Mouse (Mus musculus) CH12.LX (cell line): ENCODE results near the gene Adad2. TPM values are rescaled to one million over a fixed set of nuclear protein-coding genes. Genes with fewer than 3 reads are reported as not detected.

ENCODE experiments used
- DNase-seq: peaks from one replicate; pipeline ENCODE4 v3.0.0-alpha.2; 2013; ENCODE audit errors: extremely low read depth
- H3K27ac ChIP-seq: 2 replicates; pipeline ENCODE4 v1.5.1; 2012; ENCODE audit warnings: low read depth, mild to moderate bottlenecking, control low read depth, moderate library complexity; ENCODE audit not compliant: insufficient read depth
- H3K27me3 ChIP-seq: replicated peaks from 2 replicates; pipeline ENCODE3; 2012; ENCODE audit warnings: inconsistent platforms
- H3K36me3 ChIP-seq, 2 experiments: replicated peaks in 1 of 2; 2 replicates each; pipeline versions ENCODE3 to v1.6.1; 2012; ENCODE audit warnings: inconsistent platforms in 1 of 2, low read length in 1 of 2, mild to moderate bottlenecking in 1 of 2, mixed read lengths in 1 of 2, moderate library complexity in 1 of 2; ENCODE audit not compliant: control insufficient read depth in 1 of 2, insufficient read depth in 1 of 2
- H3K4me1 ChIP-seq, 2 experiments: 2 replicates each; pipeline ENCODE4 v1.6.1; 2012; ENCODE audit warnings: inconsistent platforms in 1 of 2, moderate library complexity in 1 of 2; ENCODE audit not compliant: insufficient read depth in 2 of 2, control insufficient read depth in 1 of 2
- H3K4me2 ChIP-seq: 2 replicates; pipeline ENCODE4 v1.6.1; 2012; ENCODE audit warnings: low read depth, mild to moderate bottlenecking, control low read depth; ENCODE audit not compliant: poor library complexity, insufficient read depth, severe bottlenecking
- H3K4me3 ChIP-seq, 3 experiments: fragments of 150-350 bp in 1 of 3; sonication (generic) in 1 of 3; replicated peaks in 1 of 3; 2 replicates each; pipeline versions ENCODE3 to v1.5.1; 2011 to 2012; ENCODE audit warnings: low read depth in 2 of 3, low read length in 2 of 3, mild to moderate bottlenecking in 2 of 3, moderate library complexity in 2 of 3, control low read depth in 1 of 3, improper control_type of control experiment in 1 of 3, inconsistent platforms in 1 of 3, mixed read lengths in 1 of 3; ENCODE audit not compliant: poor library complexity in 1 of 3
- H3K79me2 ChIP-seq: replicated peaks from 2 replicates; pipeline ENCODE4 v1.6.1; 2012; ENCODE audit warnings: mild to moderate bottlenecking, moderate library complexity; ENCODE audit not compliant: control insufficient read depth, poor library complexity, insufficient read depth, severe bottlenecking; ENCODE audit errors: extremely low read depth
- H3K9ac ChIP-seq: 2 replicates; pipeline ENCODE4 v1.6.1; 2012; ENCODE audit warnings: low read depth, mild to moderate bottlenecking, control low read depth, moderate library complexity; ENCODE audit not compliant: insufficient read depth
- H3K9me3 ChIP-seq: replicated peaks from 2 replicates; pipeline ENCODE3; 2012; ENCODE audit warnings: low read length, inconsistent platforms, mixed read lengths
- E2F4 ChIP-seq: IDR thresholded peaks from 2 replicates; pipeline ENCODE4 v1.6.1; 2011; ENCODE audit warnings: low read depth, low read length, improper control_type of control experiment; ENCODE audit not compliant: insufficient replicate concordance
- ELF1 ChIP-seq: IDR thresholded peaks from 2 replicates; pipeline ENCODE4 v1.6.1; 2014; ENCODE audit warnings: low read depth, mild to moderate bottlenecking, inconsistent platforms, low read length, improper control_type of control experiment
- EP300 ChIP-seq: IDR thresholded peaks from 2 replicates; pipeline ENCODE4 v1.6.1; 2011; ENCODE audit warnings: low read length, improper control_type of control experiment
- ETS1 ChIP-seq: conservative IDR thresholded peaks from 2 replicates; pipeline ENCODE4 v1.6.1; 2012; ENCODE audit warnings: low read depth, mild to moderate bottlenecking, inconsistent platforms, low read length, improper control_type of control experiment, moderate library complexity
- GABPA ChIP-seq: IDR thresholded peaks from 2 replicates; pipeline ENCODE4 v1.6.1; 2012; ENCODE audit warnings: low read depth, low read length, improper control_type of control experiment, inconsistent platforms; ENCODE audit not compliant: insufficient replicate concordance
- IRF4 ChIP-seq: IDR thresholded peaks from 2 replicates; pipeline ENCODE4 v1.6.1; 2014; ENCODE audit warnings: low read depth, mild to moderate bottlenecking, inconsistent platforms, low read length, improper control_type of control experiment
- JUND ChIP-seq: conservative IDR thresholded peaks from 2 replicates; pipeline ENCODE4 v1.6.1; 2011; ENCODE audit warnings: low read depth, low read length, improper control_type of control experiment
- KAT2A ChIP-seq: IDR thresholded peaks from 2 replicates; pipeline ENCODE4 v1.6.1; 2012; ENCODE audit warnings: low read length, improper control_type of control experiment, inconsistent platforms; ENCODE audit not compliant: insufficient replicate concordance
- MEF2A ChIP-seq: IDR thresholded peaks from 2 replicates; pipeline ENCODE4 v1.6.1; 2014; ENCODE audit warnings: low read depth, mild to moderate bottlenecking, inconsistent platforms, low read length, improper control_type of control experiment, borderline replicate concordance
- MXI1 ChIP-seq: IDR thresholded peaks from 2 replicates; pipeline ENCODE4 v1.6.1; 2011; ENCODE audit warnings: mild to moderate bottlenecking, low read depth, low read length, improper control_type of control experiment
- NELFE ChIP-seq: IDR thresholded peaks from 2 replicates; pipeline ENCODE4 v1.6.1; 2011; ENCODE audit warnings: low read depth, low read length, improper control_type of control experiment
- NRF1 ChIP-seq: IDR thresholded peaks from 2 replicates; pipeline ENCODE4 v1.6.1; 2014; ENCODE audit warnings: low read depth, mild to moderate bottlenecking, inconsistent platforms, low read length, improper control_type of control experiment, moderate library complexity
- PAX5 ChIP-seq: IDR thresholded peaks from 2 replicates; pipeline ENCODE4 v1.6.1; 2012; ENCODE audit warnings: low read length, inconsistent platforms, mixed read lengths
- POLR2A ChIP-seq: IDR thresholded peaks from 2 replicates; pipeline ENCODE4 v1.6.1; 2011; ENCODE audit warnings: low read depth, mild to moderate bottlenecking, improper control_type of control experiment, low read length
- RAD21 ChIP-seq: IDR thresholded peaks from 2 replicates; pipeline ENCODE4 v1.6.1; 2011; ENCODE audit warnings: low read depth, mild to moderate bottlenecking, low read length, improper control_type of control experiment, moderate library complexity
- SMC3 ChIP-seq: IDR thresholded peaks from 2 replicates; pipeline ENCODE4 v1.6.1; 2011; ENCODE audit warnings: low read depth, low read length, improper control_type of control experiment
- UBTF ChIP-seq: IDR thresholded peaks from 2 replicates; pipeline ENCODE4 v1.6.1; 2012; ENCODE audit warnings: low read depth, mild to moderate bottlenecking, inconsistent platforms, low read length, improper control_type of control experiment, moderate library complexity
- USF1 ChIP-seq: IDR thresholded peaks from 2 replicates; pipeline ENCODE4 v1.6.1; 2014; ENCODE audit warnings: low read depth, mild to moderate bottlenecking, inconsistent platforms, low read length, improper control_type of control experiment
- USF2 ChIP-seq: conservative IDR thresholded peaks from 2 replicates; pipeline ENCODE4 v1.6.1; 2011; ENCODE audit warnings: low read depth, low read length, improper control_type of control experiment
- ZKSCAN1 ChIP-seq: IDR thresholded peaks from 2 replicates; pipeline ENCODE4 v1.6.1; 2012; ENCODE audit warnings: low read depth, inconsistent platforms, low read length, improper control_type of control experiment, borderline replicate concordance
- ZNF384 ChIP-seq: IDR thresholded peaks from 2 replicates; pipeline ENCODE4 v1.6.1; 2012; ENCODE audit warnings: low read depth, low read length, improper control_type of control experiment, inconsistent platforms
- dilution Hi-C: fragments of 300-500 bp; cut with MboI; formaldehyde crosslinking; loops from 2 replicates; pipeline ENCODE4 v1.14.3; 2020; ENCODE audit warnings: low sequenced_read_pairs; ENCODE audit not compliant: extremely low pct_unique_long_range_greater_than_20kb, extremely low pct_ligation_motif_present
- in situ Hi-C: fragments of 300-500 bp; cut with MboI; formaldehyde crosslinking; loops from 3 replicates; pipeline ENCODE4 v1.14.3; 2019; ENCODE audit warnings: low sequenced_read_pairs, low pct_ligation_motif_present, low pct_unique_long_range_greater_than_20kb, mixed read lengths
- polyA plus RNA-seq: library from polyadenylated mRNA; unstranded; fragments of >175 nt; gene quantifications from 2 replicates; pipeline ENCODE4 v1.2.1, GENCODE M21; 2012; ENCODE audit warnings: low read depth; ENCODE audit not compliant: insufficient read length
- total RNA-seq, 2 experiments: library from RNA; depleted of rRNA; stranded (reverse); fragments of 300-350 nt in 1 of 2; fragments of >200 nt in 1 of 2; gene quantifications; 2 replicates each; pipeline ENCODE4 v1.2.3; 2012 to 2014

Adad2 gene
- total and polyA plus RNA-seq, 3 experiments = not detected

GRCm38 (mm10) chr8:119618887-119619286 is 6.3 kb downstream of the Adad2 start:
- peaks cover 13 to 15% of the 10 kb centered on the region in 2 experiments for H3K4me1 ChIP-seq
- dilution Hi-C loops (no loop called here), in situ Hi-C loops (loop anchor here (5.0 kb wide), 1 partner anchor 182 kb away; no protein-coding TSS in a partner anchor)
- H3K79me2 ChIP-seq = no peaks in the 10 kb centered on the region
- H3K4me2 ChIP-seq = no peak overlapping the region
- H3K4me3 ChIP-seq = no peak overlapping the region
- peaks cover 88% of the 10 kb centered on the region for H3K27me3 ChIP-seq
- no peaks in the 10 kb centered on the region for H3K36me3 ChIP-seq
- no peaks in the 10 kb centered on the region for H3K9me3 ChIP-seq
- H3K27ac ChIP-seq = no peak overlapping the region
- TF ChIP-seq ETS1 = no peak
- TF ChIP-seq KAT2A = no peak
- no peak for TF ChIP-seq SMC3
- TF ChIP-seq NRF1 = no peak
- no peak for TF ChIP-seq ZKSCAN1
- no peak for TF ChIP-seq IRF4
- TF ChIP-seq E2F4 = no peak
- no peak for TF ChIP-seq POLR2A
- TF ChIP-seq GABPA = no peak
- TF ChIP-seq EP300 = no peak
- no peak for TF ChIP-seq NELFE
- no peak for TF ChIP-seq JUND
- no peak for TF ChIP-seq USF2
- TF ChIP-seq RAD21 = no peak
- TF ChIP-seq ZNF384 = no peak
- TF ChIP-seq MXI1 = no peak
- TF ChIP-seq, all 38 proteins: peak for 0
- no peak overlapping the region for H3K9ac ChIP-seq
- DNase-seq = no peak

GRCm38 (mm10) chr8:119620116-119620840 is 7.7 kb downstream of the Adad2 start:
- Histone ChIP-seq H3K27ac (no peak overlapping the region), H3K4me3 (no peak overlapping the region), H3K9me3 (no peaks in the 10 kb centered on the region), H3K4me1 (peaks cover 13 to 15% of the 10 kb centered on the region in 2 experiments), H3K4me2 (no peak overlapping the region), H3K27me3 (peaks cover 90% of the 10 kb centered on the region), H3K79me2 (no peaks in the 10 kb centered on the region), H3K9ac (no peak overlapping the region), H3K36me3 (no peaks in the 10 kb centered on the region)
- in situ Hi-C loops = no loop called here
- TF ChIP-seq ELF1 (no peak), MXI1 (no peak), USF1 (no peak), UBTF (no peak), PAX5 (no peak), MEF2A (no peak)
- dilution Hi-C loops = no loop called here
- no peak for DNase-seq
